Mouse (Mus musculus): ENCODE data around the gene Rbm20. TPM values are rescaled to one million over a fixed set of nuclear protein-coding genes. Genes with fewer than 3 reads are reported as not detected.
A peak's percentile ranks its signal among the peaks of the same experiment; 100 is the strongest.

The Rbm20 gene
- polyA plus RNA-seq, 1 experiment from 2014 or later = 0.96 TPM

GRCm38 (mm10) chr19:53762749-53763438 is 85.8 kb downstream of the Rbm20 start:
- no peak for ATAC-seq (ENCODE audit: insufficient read depth, low FRiP score, low read depth)
- no peaks in the 10 kb centered on the region for H3K9me3 ChIP-seq
- no peak overlapping the region for H3K4me3 ChIP-seq (replicated peaks)
- no peak overlapping the region for H3K4me2 ChIP-seq
- no peaks in the 10 kb centered on the region for H3K27me3 ChIP-seq (replicated peaks)
- H3K4me1 ChIP-seq = no peaks in the 10 kb centered on the region
- no peaks in the 10 kb centered on the region for H3K36me3 ChIP-seq
- WGBS = 63% methylated on average over 8 of the region's 8 CpGs
- no peak overlapping the region for H3K9ac ChIP-seq
- H3K27ac ChIP-seq = no peak overlapping the region

- H3K27me3 ChIP-seq (replicated peaks) = no peaks in the 10 kb centered on the region
- H3K4me3 ChIP-seq (replicated peaks) = no peak overlapping the region
- no peak overlapping the region for H3K9ac ChIP-seq
- WGBS = 81% methylated on average over 7 of the region's 7 CpGs
- peaks cover 3% of the 10 kb centered on the region; the same call in 1 of the 2 replicates for H3K4me1 ChIP-seq
- no peak overlapping the region for H3K27ac ChIP-seq
- no peaks in the 10 kb centered on the region for H3K36me3 ChIP-seq
- no peak overlapping the region for H3K4me2 ChIP-seq
- no peaks in the 10 kb centered on the region for H3K9me3 ChIP-seq
- no peak for ATAC-seq (ENCODE audit: insufficient read depth, low FRiP score, low read depth)
These were observed 87.8 kb downstream of the Rbm20 start for GRCm38 (mm10) chr19:53764688-53765478.

GRCm38 (mm10) chr19:53768478-53768877 is 91.4 kb downstream of the Rbm20 start:
- WGBS = 17% methylated on average over 3 of the region's 3 CpGs
- Histone ChIP-seq H3K27ac (no peak overlapping the region), H3K4me3 (replicated peaks) (no peak overlapping the region), H3K36me3 (no peaks in the 10 kb centered on the region), H3K27me3 (replicated peaks) (no peaks in the 10 kb centered on the region), H3K9me3 (no peaks in the 10 kb centered on the region), H3K4me2 (no peak overlapping the region), H3K4me1 (peaks cover 3% of the 10 kb centered on the region; the same call in 1 of the 2 replicates), H3K9ac (no peak overlapping the region)
- no peak for ATAC-seq (ENCODE audit: insufficient read depth, low FRiP score, low read depth)

- Histone ChIP-seq H3K9ac (no peak overlapping the region), H3K4me1 (no peaks in the 10 kb centered on the region), H3K27me3 (replicated peaks) (no peaks in the 10 kb centered on the region), H3K36me3 (no peaks in the 10 kb centered on the region), H3K27ac (no peak overlapping the region), H3K4me3 (replicated peaks) (no peak overlapping the region), H3K4me2 (no peak overlapping the region), H3K9me3 (no peaks in the 10 kb centered on the region)
- WGBS = 43% methylated on average over 11 of the region's 11 CpGs
- peak; percentile 72; the same call in 1 of the 2 replicates for ATAC-seq (ENCODE audit: insufficient read depth, low FRiP score, low read depth)
These were observed 97.0 kb downstream of the Rbm20 start for GRCm38 (mm10) chr19:53773937-53774640.

- Histone ChIP-seq H3K4me2 (no peak overlapping the region), H3K4me1 (no peaks in the 10 kb centered on the region), H3K27me3 (replicated peaks) (no peaks in the 10 kb centered on the region), H3K27ac (no peak overlapping the region), H3K9ac (no peak overlapping the region), H3K4me3 (replicated peaks) (no peak overlapping the region), H3K36me3 (no peaks in the 10 kb centered on the region), H3K9me3 (no peaks in the 10 kb centered on the region)
- 0 out of 2 replicates have a peak, but pooled peaks have one; percentile 18 for ATAC-seq (ENCODE audit: insufficient read depth, low FRiP score, low read depth)
- 43% methylated on average over 7 of the region's 7 CpGs for WGBS
These were observed 97.7 kb downstream of the Rbm20 start for GRCm38 (mm10) chr19:53774641-53775350.

GRCm38 (mm10) chr19:53779402-53779801 is 102.3 kb downstream of the Rbm20 start:
- Histone ChIP-seq H3K9me3 (no peaks in the 10 kb centered on the region), H3K4me3 (replicated peaks) (no peak overlapping the region), H3K4me1 (no peaks in the 10 kb centered on the region), H3K9ac (no peak overlapping the region), H3K27ac (no peak overlapping the region), H3K4me2 (no peak overlapping the region), H3K36me3 (no peaks in the 10 kb centered on the region), H3K27me3 (replicated peaks) (no peaks in the 10 kb centered on the region)
- WGBS = 78% methylated on average over 9 of the region's 9 CpGs
- ATAC-seq (ENCODE audit: insufficient read depth, low FRiP score, low read depth) = no peak

GRCm38 (mm10) chr19:53779818-53780217 is 102.7 kb downstream of the Rbm20 start:
- Histone ChIP-seq H3K9ac (no peak overlapping the region), H3K4me2 (no peak overlapping the region), H3K36me3 (no peaks in the 10 kb centered on the region), H3K4me1 (no peaks in the 10 kb centered on the region), H3K4me3 (replicated peaks) (no peak overlapping the region), H3K9me3 (no peaks in the 10 kb centered on the region), H3K27me3 (replicated peaks) (no peaks in the 10 kb centered on the region), H3K27ac (no peak overlapping the region)
- WGBS = 84% methylated on average over 4 of the region's 4 CpGs
- ATAC-seq (ENCODE audit: insufficient read depth, low FRiP score, low read depth) = no peak

- Histone ChIP-seq H3K4me2 (no peak overlapping the region), H3K27me3 (replicated peaks) (no peaks in the 10 kb centered on the region), H3K36me3 (no peaks in the 10 kb centered on the region), H3K9me3 (no peaks in the 10 kb centered on the region), H3K27ac (no peak overlapping the region), H3K4me3 (replicated peaks) (no peak overlapping the region), H3K9ac (no peak overlapping the region), H3K4me1 (no peaks in the 10 kb centered on the region)
- no peak for ATAC-seq (ENCODE audit: insufficient read depth, low FRiP score, low read depth)
- whole genome bisulfite sequencing = 56% methylated on average over 9 of the region's 9 CpGs
These were observed 103.9 kb downstream of the Rbm20 start for GRCm38 (mm10) chr19:53780752-53781602.

- no peak for ATAC-seq (ENCODE audit: insufficient read depth, low FRiP score, low read depth)
- WGBS = 81% methylated on average over 7 of the region's 7 CpGs
- Histone ChIP-seq H3K4me2 (no peak overlapping the region), H3K4me1 (no peaks in the 10 kb centered on the region), H3K9me3 (no peaks in the 10 kb centered on the region), H3K27ac (no peak overlapping the region), H3K36me3 (no peaks in the 10 kb centered on the region), H3K27me3 (replicated peaks) (no peaks in the 10 kb centered on the region), H3K4me3 (replicated peaks) (no peak overlapping the region), H3K9ac (no peak overlapping the region)
These were observed 104.7 kb downstream of the Rbm20 start for GRCm38 (mm10) chr19:53781826-53782225.

- Histone ChIP-seq H3K36me3 (no peaks in the 10 kb centered on the region), H3K9ac (no peak overlapping the region), H3K4me2 (no peak overlapping the region), H3K4me1 (0 out of 2 replicates have a peak, but pooled peaks cover 3% of the 10 kb centered on the region), H3K27me3 (replicated peaks) (no peaks in the 10 kb centered on the region), H3K9me3 (no peaks in the 10 kb centered on the region), H3K27ac (no peak overlapping the region), H3K4me3 (replicated peaks) (no peak overlapping the region)
- 93% methylated on average over 3 of the region's 3 CpGs for WGBS
- no peak for ATAC-seq (ENCODE audit: insufficient read depth, low FRiP score, low read depth)
These were observed 108.2 kb downstream of the Rbm20 start for GRCm38 (mm10) chr19:53785352-53785751.

GRCm38 (mm10) chr19:53786239-53786638 is 109.1 kb downstream of the Rbm20 start:
- Histone ChIP-seq H3K4me1 (0 out of 2 replicates have a peak, but pooled peaks cover 3% of the 10 kb centered on the region), H3K4me2 (no peak overlapping the region), H3K9me3 (no peaks in the 10 kb centered on the region), H3K36me3 (no peaks in the 10 kb centered on the region), H3K9ac (no peak overlapping the region), H3K27me3 (replicated peaks) (no peaks in the 10 kb centered on the region), H3K27ac (no peak overlapping the region), H3K4me3 (replicated peaks) (no peak overlapping the region)
- 62% methylated on average over 2 of the region's 2 CpGs for WGBS
- ATAC-seq (ENCODE audit: insufficient read depth, low FRiP score, low read depth) = no peak
